Mouse (Mus musculus) NIH3T3 (cell line): ENCODE measurements around the gene Fbxo40.
A peak's percentile ranks its signal among the peaks of the same experiment; 100 is the strongest.

Source experiments
- DNase-seq: peaks from one replicate; pipeline ENCODE4 v3.0.0-alpha.2; 2012; ENCODE audit warnings: low read depth

The Fbxo40 gene

GRCm38 (mm10) chr16:36989999-36990625, at the start of gene Fbxo40:
Fbxo40 (minus strand) TSS chr16:36990467.
- DNase-seq = no peak

GRCm38 (mm10) chr16:37034751-37035150, 44.5 kb upstream of the Fbxo40 start:
- no peak for DNase-seq

DNA sequence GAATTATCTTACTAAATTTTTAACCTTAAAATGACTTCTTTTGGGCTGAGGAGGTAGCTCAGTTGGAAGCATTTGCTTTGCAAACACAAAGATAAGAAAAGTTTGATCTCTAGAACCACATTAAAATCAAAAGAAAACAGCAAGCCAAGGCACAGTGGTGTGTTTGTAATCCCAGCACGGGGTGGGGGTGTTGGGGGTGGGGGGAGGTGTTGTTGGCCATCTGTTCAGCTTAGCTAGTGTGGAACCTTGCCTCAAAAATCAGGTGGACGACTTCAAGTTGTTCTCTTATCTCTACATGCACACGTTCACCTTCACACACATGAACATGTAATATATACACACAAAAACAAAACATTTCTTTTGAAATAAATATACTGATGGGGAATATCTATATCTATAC, 41.7 kb upstream of the Fbxo40 start:
- no peak for DNase-seq

DNA sequence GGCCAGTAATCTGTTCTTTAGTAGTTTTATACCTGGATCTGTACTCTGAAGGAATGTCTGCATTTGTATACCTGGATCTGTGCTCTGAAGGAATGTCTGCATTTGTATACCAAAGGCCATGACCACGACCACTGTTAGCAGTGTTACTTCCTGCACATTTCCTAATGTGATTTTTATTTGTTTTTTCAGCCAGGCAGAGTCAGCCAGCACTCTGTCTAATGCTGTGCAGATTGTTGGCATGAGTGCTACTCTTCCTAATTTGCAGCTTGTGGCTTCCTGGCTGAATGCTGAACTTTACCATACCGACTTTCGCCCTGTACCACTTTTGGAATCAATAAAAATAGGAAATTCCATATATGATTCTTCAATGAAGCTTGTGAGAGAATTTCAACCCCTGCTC, 37.3 kb upstream of the Fbxo40 start:
- no peak for DNase-seq

- DNase-seq = no peak
Measured at GRCm38 (mm10) chr16:37012336-37012735, 22.1 kb upstream of the Fbxo40 start.

DNA sequence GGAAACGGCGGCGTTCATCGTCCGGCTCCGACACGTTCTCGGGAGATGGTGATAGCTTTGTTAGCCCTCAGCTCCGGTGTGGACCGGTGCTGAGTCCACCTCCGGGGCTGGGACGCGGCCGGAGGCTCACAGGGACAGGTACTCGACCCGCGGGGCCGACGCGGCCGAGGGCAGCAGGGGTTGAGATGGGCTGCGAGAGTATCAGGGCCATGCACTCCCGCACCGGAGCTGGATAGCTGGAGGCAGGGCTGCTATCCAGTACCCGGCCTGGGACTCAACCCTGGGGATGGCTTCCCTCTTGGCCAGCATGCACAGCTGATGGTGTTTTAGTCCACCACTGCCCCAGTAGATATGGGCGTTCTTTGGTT, 21.6 kb upstream of the Fbxo40 start:
- no peak for DNase-seq

GRCm38 (mm10) chr16:37011061-37011921, 21.0 kb upstream of the Fbxo40 start, which contains the start of gene Polq:
Polq (plus strand) TSS chr16:37011786.
- DNase-seq = peak; percentile 95

GRCm38 (mm10) chr16:37010370-37010769, 20.1 kb upstream of the Fbxo40 start:
- DNase-seq = peak; percentile 84

DNA sequence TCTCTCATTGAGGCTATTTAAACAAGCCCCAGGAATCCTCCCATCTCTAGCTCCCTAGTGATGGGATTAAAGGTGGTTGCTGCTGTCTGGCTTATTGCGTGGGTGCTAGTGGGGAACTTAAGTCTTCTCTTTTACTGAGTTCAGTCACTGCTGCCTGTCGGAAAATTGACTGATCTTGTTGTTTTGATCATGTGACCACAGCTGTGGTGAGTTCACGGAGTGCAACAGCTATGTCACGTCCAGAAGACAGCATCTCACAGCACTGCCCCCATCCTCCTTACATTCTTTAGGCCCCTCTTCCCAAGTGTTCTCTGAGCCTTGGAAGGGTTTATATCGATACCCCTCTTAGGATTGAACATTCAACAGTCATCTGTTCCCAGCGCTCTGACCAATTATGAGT, 19.0 kb upstream of the Fbxo40 start:
- DNase-seq = no peak

DNA sequence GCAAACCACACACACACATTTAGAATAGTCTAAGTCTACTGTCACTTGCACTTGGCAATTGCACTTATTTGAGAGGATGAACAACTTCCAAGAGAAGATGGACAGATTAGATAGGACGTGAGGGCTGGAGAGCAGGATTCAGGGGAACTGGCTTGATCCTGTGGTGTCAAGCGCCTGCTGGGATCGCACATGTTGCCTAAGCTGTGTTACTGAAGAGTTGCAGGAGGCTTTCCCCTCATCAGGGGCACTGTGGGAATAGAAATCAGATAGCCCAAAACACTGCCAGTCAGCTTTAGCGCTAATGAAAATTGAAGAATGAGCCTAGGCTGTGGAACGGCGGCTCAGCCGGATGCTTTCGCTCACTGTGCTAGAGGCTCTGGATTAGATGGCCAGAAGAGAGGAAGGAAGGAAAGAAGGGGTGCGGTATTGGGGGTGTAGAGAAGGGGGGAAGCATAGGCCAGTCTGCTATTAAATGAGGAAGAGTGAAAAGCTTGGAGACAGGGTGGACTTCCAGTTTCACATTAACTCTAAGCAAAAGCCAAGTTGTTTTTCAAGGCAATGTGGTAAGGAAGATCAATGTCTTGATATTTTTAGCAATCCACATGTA, 9.2 kb upstream of the Fbxo40 start:
- no peak for DNase-seq

DNA sequence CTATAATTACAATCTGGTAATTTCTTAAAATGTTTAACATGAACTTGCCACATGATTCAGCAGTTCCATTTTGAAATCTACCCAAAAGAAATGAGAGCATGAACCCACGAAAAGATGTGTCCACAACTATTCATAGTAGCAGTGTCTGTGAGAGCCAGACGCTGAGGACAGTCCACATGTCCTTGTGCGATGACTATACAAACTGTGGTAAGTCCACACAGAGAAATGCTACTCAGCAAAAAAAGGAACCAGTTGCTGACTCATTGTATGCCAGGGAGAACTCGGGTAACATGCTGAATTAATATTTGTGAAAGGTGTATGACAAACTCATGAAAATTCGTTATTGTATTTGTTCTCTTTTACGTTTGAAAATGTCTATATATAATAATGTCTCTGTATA, 7.4 kb upstream of the Fbxo40 start:
- DNase-seq = no peak

DNA sequence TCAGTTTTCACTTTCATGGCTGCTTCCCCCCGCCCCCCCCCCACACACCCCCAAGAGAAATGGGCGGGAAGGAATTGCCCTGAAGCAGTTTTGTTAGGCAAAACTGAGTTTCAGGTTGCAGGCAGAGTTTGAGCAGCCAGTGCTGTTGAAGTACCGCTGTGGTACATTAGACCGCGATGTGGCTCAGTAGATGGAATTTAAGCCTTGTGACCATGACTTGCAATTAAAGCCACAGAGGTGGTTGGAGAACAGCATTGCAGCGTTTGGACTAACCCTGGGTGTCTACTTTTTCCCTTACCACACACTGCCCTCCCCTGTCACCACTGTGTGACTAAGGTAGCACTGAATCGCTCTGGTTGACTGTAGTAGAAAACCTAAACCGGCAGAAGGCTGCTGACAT, 774 bp downstream of the Fbxo40 start:
- DNase-seq = peak; percentile 3

DNA sequence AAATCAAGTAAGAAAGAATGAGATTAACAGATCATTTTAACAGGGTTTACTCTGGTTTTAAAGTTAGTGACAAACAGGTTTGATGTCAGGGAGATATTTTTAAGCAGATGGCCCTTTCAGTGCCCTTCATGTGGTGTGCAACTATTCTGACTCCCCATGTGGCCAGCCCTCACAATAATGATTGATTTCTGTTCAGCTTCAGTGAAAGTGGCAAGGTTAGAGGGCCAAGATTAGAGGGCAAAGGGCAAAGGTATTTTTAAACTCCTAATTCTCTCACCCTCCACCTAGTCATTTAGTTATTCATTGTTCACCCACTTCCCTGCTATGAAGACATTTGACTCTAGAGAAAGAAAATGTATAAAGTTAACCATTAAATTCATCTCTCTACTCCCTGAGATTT, 2.2 kb downstream of the Fbxo40 start:
- no peak for DNase-seq

GRCm38 (mm10) chr16:36987399-36987798, 2.9 kb downstream of the Fbxo40 start:
- no peak for DNase-seq

DNA sequence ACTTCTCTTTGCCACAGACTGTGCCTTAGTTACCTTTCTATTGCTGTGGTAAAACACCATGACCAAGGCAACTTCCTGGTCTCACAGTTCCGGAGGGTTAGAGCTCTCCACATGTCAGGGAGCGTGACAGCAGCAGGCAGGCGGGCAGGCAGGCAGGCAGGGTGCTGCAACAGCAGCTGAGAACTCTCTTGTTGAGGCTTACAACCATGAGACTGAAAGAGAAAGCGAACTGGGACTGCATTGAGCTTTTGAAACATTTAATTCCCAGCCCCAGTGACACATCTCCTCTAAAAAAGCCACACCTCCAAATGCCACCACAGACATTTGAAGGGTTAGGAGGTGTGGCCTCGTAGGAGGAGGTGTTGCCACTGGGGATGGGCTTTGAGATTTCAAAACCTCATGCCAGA, 4.6 kb downstream of the Fbxo40 start:
- DNase-seq = no peak

- DNase-seq = no peak
Measured at GRCm38 (mm10) chr16:36983796-36984195, 6.5 kb downstream of the Fbxo40 start.

GRCm38 (mm10) chr16:36979127-36979526, 11.1 kb downstream of the Fbxo40 start:
- no peak for DNase-seq

- no peak for DNase-seq
Measured at GRCm38 (mm10) chr16:36963415-36963814, 26.9 kb downstream of the Fbxo40 start.

DNA sequence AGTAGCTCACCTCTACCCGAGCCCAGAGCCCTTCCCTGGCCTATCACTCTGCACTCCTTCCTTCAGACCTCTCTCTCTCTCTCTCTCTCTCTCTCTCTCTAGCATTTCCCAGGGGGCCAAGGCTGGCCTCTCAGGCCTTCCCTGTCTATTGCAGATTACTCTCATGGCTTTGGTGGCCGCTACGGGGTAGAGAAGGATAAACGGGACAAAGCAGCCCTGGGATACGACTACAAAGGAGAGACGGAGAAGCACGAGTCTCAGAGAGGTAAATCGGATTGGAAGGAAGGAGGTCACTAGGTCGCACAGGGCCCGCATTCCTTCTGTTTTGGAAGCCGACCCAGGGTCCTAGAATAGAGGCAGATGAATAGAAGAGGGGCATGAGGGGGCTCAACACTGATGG, 35.2 kb downstream of the Fbxo40 start:
- DNase-seq = no peak

- no peak for DNase-seq
Measured at GRCm38 (mm10) chr16:36951029-36951428, 39.2 kb downstream of the Fbxo40 start.

DNA sequence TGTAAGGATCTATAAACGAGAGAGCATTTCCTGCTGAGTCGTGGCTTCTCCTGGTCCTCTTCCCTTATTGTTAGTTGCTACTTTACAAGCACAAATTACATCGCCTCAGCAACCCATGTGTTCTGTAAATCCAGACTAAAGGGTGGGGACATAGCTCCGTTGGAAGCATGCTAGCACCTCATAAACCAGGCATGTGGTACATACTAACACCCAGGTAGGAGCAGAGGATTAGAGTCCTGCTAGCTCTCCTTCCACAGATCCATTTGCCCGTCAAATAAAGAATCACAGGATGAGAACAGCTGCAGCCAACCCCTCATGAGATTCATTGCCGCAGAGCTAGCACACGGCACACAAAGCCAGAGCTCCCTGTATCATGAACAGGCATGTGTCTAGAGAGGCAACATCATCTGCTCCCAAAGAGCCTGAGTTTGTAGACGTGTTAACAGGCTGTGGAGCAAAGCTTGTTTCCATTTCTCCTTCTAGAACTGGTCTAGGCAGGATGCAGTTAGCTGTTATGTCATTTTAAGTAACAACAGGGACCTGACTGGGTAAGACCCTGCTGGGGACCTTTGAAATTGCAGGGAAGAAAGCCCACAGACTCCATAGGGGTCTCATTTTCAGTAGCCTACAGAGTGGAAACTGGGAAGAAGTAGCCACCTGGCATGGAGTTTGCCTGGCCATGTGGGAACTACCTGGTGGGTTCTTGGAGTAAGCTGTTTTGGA, 40.5 kb downstream of the Fbxo40 start:
- no peak for DNase-seq

GRCm38 (mm10) chr16:36947646-36948197, 42.5 kb downstream of the Fbxo40 start:
- no peak for DNase-seq
